Mouse (Mus musculus) lung, adult 18-20 months (tissue): ENCODE measurements around the gene Olfr430.
A peak's percentile ranks its signal among the peaks of the same experiment; 100 is the strongest.
"Not testable (repeated sequence)": the region's sequence is repeated elsewhere in the genome, so short reads cannot be mapped to it uniquely, and the experiment has no call there.

Experiments
- DNase-seq, 2 experiments: peaks; one replicate each; pipeline ENCODE4 v3.0.0; 2022; ENCODE audit warnings: mixed read lengths in 2 of 2

The Olfr430 gene

DNA sequence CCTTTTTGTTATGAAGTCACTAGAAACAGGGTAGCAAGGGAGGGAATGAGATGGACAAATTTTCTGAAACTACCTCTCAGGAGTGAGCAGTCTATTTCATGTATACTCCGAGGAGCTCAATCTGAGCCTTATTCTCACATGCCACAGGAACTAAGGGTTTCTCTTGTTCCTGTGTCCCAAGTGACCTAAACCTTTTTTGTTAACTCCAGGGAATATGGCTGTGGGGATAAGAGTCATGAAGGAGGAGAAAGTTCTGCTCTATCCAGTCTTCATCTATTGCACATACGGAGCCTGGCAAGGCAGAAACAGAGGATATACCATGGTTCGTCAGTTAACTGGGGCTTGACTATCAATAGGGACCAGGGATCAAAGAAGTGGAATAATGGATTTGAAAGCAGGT lies at the start of gene Olfr430:
Gene Olfr430, plus strand, starts transcription at position 301 of the 400 bp plus-strand sequence.
- DNase-seq: no peak

DNA sequence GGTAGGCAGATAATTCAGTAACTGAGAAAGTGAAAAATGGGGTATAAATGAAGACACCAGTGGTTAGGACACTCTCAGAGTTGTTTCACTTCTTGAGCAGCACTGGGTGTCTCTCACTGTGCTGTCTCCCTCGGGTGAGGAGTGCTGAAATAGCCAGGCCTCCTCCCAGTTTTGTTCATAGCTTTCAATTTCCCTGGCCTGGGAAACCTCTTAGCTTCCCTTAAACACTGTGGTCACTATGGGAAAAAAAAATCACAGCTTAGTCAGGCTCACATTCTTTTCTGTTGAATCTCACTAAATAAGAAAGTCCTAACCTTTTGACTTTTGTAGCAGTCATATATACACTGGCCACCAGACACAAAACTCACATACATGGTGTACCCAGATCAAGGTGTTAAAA lies 34.7 kb upstream of the Olfr430 start, which contains the start of gene Ifi205:
Gene Ifi205, minus strand, starts transcription at position 113 of the 400 bp plus-strand sequence.
- DNase-seq: no peak

- DNase-seq: no peak
These were observed 30.6 kb upstream of the Olfr430 start for GRCm38 (mm10) chr1:174035841-174036240.

DNA sequence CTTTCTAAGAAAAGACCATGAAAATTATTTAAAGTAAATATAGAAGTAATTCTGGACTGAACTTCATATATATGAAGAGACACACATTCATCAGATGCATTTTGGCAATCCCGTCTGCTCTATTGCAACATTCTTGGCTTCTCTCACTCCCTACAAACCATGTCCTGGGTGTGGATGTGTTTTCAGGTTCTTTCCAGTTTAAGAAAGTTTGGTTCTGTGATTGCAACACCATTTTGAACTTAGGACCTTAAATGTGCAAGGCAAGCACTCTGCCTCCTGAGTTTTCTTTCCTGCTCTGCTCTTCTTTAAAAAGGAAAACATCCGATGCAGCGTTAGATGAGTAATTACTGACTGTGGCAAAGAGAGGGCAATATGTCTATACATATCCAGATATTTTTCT lies 27.9 kb upstream of the Olfr430 start:
- peak in 1 of 2 experiments; percentile 21 for DNase-seq

- peak; percentile 67 to 75 for DNase-seq
These were observed 25.8 kb upstream of the Olfr430 start, which contains the start of gene Olfr433 for GRCm38 (mm10) chr1:174040523-174041177. TSS of gene Olfr433 (plus strand) at chr1:174040705.

GRCm38 (mm10) chr1:174042091-174042884 lies 24.1 kb upstream of the Olfr430 start:
- DNase-seq: not testable (repeated sequence)

DNA sequence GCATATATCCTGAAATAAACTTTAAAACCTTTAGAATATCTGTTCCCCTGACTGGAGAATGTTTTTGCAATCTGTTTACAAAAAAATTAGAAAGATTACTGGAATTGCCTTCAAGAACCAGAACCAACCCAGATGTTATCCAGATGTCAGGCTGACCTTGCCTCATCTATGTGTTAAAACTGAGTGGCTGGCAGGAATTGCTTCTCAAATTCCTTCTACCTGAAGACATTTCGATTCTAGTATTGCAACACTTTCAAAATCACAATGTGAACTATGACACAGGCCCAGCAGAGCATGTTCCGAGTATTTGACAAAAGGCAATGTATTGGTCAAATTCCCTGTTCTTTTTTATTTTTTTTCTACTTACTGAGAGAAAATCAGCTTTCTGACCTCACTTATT lies 22.0 kb upstream of the Olfr430 start:
- peak; percentile 12 to 45 for DNase-seq

DNA sequence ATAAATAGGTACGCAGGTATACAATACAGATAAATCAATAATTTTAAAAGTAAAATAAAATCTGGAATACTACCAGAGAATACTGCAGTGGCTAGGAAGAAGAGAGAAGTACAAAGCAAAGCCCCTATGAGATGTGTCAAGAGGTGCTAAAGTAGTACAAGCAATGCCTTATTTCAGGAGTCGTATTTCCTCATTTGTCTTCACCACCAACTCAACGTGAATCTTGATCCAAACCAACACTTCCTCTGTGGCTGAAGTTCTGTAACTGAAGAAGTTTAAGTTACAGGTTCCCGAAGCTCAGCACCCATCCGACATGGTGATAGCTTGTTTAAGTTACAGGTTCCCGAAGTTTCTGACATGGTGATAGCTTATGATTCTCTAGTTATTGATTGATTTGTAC lies 18.2 kb upstream of the Olfr430 start:
- DNase-seq: not testable (repeated sequence)

DNA sequence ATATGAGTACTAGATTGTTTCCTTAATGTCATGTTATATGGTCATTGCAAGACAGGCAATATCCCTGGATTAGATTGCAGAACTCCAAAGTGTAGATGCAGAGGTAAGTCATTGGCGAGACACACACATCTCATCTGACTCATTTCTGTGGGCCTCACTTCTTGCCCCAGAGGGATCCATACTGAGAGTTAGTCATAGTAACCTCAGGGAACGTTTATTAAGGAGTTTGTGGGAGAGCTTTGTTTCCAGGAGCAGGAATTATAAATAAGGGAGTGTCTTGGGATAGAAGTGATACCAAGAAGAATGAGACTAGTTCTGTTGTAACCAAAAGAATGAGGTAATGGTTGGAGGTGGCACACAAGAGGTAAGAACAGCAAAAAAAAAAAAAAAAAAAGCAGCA lies 17.5 kb upstream of the Olfr430 start, which contains the start of gene Olfr432:
Gene Olfr432, plus strand, starts transcription at position 313 of the 400 bp plus-strand sequence.
- DNase-seq: no peak

DNA sequence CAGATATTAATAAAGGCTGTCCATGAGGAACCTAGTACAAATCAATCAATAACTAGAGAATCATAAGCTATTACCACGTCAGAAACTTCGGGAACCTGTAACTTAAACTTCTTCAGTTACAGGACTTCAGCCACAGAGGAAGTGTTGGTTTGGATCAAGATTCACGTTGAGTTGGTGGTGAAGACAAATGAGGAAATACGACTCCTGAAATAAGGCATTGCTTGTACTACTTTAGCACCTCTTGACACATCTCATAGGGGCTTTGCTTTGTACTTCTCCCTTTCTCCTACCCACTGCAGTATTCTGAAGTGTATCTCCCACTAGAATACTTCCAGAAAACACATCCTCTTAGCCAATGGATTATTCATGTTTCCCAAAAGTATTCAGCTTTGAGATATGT lies 17.0 kb upstream of the Olfr430 start:
- not testable (repeated sequence) for DNase-seq

DNA sequence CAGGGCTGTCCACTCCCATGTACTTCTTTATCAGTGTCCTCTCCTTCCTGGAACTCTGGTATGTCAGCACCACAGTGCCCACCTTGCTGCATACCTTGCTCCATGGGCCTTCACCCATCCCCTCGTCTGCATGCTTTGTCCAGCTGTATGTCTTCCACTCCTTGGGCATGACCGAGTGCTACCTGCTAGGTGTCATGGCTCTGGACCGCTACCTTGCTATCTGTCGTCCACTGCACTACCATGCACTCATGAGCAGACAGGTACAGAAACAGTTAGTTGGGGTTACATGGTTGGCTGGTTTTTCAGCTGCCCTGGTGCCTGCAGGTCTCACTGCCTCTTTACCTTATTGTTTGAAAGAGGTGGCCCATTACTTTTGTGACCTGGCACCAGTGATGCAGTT lies 15.9 kb upstream of the Olfr430 start:
- DNase-seq: no peak

DNA sequence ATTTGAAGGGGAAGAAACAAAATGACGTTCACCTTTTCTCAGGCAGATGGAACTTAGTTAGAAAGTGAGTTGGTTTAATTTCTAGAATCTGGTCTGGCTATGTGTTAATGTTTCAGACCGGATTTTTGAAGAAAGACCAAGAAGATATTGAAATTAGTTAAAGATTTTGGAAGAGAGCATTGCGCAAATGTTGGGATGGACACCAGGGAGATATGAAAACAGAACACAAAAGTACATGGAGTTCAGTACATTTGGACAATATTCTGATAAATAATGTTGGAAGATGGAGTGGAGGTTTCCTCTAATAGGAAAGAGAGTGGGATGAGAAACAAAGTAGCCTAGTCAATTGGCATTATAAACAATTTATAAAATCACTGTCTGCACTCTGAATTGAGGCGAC lies 14.9 kb upstream of the Olfr430 start:
- no peak for DNase-seq

DNA sequence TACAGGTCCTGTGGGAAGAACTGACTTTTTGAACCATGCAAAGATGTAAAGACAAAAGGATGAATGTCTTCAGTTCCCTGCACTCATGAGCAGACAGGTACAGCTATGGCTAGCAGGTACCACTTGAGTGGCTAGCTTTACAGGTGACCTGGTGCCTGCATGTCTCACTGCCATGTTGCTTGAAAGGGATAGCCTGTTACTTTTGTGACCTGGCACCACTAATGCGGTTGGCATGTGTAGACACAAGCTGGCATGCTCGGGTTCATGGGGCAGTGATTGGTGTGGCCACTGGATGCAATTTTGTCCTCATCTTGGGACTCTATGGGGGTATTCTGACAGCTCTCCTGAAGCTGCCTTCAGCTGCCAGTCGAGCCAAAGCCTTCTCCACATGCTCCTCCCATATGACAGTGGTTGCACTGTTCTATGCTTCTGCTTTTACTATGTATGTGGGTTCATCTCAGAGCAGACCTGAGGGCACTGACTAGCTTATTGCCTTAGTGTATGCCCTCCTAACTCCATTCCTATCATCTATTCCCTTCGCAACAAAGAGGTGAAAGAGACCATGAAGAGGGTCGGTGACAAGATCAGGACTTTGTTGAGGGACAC lies 14.4 kb upstream of the Olfr430 start:
- DNase-seq: no peak

DNA sequence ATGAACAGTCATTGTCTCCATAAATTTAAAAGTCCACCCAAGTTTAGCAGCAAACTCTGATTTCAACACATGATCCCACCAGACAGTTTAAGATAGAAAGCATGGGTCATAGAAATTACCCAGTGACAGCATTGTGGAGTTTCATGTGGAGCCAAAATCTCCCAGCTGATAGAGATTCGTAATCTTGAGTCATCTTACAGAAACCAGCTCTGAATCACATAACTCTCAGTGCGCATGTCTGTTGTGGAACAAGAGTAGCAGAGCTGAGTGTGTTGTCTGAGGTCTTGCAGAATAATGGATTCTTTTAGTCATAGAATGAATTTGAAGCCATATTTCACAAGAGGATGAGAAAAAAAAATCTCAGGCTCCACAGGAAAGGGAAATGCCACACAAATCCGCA lies 13.4 kb upstream of the Olfr430 start:
- no peak for DNase-seq

GRCm38 (mm10) chr1:174055248-174055647 lies 11.2 kb upstream of the Olfr430 start:
- no peak for DNase-seq

DNA sequence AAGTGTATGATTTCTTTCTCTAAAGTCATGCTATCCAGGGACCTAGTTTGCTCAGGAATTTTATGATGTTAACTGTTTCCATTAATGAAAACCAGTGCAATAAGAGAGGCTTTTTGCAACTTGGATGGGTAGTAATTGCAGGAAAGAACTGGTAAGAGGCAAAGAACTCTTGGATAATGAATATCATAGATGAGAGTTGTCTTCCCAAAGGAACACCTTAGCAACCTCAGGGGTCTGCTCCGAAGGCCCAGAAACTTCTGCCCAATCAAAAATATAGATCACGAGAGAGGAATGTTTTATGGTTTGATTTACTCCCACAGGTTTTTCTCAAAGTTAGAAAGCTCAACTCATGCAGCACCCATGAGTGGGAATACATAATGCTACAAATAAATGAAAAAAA lies 17.6 kb downstream of the Olfr430 start, which contains the start of gene Olfr429:
Gene Olfr429, plus strand, starts transcription at position 301 of the 400 bp plus-strand sequence.
- no peak for DNase-seq

DNA sequence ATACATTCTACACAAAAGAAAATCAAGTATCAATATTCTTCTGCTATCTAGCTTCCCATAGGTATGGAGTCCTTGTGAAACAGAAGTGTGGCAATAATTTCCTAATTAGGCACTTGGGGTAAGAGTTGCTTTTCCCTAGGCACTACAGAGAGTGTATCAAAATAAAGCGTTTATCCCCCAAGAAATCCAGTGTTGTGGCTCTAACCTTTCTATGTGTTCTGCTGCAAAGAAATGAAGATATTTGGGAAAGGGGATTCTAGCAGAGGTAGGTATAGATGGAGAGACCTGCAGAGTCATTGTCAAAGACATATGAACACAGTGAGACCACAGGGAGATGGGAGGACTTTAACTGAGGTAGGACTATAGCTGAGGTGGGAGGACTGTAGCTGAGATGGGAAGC lies 30.2 kb downstream of the Olfr430 start, which contains the start of gene Olfr427:
Gene Olfr427, plus strand, starts transcription at position 301 of the 400 bp plus-strand sequence.
- DNase-seq: no peak

DNA sequence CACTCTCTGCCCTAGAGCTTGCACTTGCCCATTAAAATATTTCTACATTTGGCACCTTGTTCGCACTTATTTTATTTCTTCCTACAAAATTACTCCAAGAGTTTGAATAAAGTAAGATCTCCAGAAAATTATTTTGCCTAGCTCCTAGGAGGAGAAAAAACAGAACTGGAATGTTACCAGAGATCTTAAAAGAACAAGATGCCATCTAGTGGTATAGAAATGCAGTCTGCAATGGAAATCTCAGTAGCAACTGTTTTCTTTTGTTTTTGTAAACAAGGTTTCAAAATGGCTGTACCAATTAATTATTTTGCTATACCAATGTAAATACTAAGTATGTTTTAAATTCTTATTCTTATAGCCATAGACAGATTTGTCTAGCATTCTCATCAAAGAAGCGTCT lies 37.3 kb downstream of the Olfr430 start:
- no peak for DNase-seq

GRCm38 (mm10) chr1:174121062-174121461 lies 54.7 kb downstream of the Olfr430 start, which contains the start of gene Olfr231:
TSS of gene Olfr231 (minus strand) at chr1:174121162.
- no peak for DNase-seq
